Mouse (Mus musculus) B cell, adult 2 months (primary cell): ENCODE measurements at regions not wholly inside any gene's neighbourhood (a gene's known extent, or its start where the extent isn't known, plus 50 kb on each side); places are given as distances from the start of the nearest gene placed in this dataset.
"Not testable (repeated sequence)": the region's sequence is repeated elsewhere in the genome, so short reads cannot be mapped to it uniquely, and the experiment has no call there.

ENCODE experiments used
- DNase-seq, 2 experiments: peaks; one replicate each; pipeline ENCODE4 v3.0.0; 2022

DNA sequence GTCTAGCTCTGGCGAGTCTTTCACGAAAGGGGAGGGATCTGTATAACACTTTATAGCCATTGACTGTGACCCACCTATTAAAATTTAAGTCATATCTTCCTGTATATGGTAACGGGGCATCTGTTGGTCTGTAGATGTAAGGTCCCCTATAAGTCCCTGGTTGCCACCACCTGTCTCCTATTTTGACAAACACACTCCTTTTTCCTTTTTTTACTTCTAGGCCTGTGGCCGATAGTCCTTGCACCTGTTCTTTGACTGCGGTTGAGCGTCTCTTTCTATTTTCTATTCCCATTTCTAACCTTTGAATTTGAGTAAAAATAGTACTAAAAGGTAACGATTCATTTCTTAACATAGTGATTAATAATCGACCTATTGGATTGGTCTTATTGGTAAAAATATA is 1034.1 kb upstream of the Sel1l start:
- not testable (repeated sequence) for DNase-seq

DNA sequence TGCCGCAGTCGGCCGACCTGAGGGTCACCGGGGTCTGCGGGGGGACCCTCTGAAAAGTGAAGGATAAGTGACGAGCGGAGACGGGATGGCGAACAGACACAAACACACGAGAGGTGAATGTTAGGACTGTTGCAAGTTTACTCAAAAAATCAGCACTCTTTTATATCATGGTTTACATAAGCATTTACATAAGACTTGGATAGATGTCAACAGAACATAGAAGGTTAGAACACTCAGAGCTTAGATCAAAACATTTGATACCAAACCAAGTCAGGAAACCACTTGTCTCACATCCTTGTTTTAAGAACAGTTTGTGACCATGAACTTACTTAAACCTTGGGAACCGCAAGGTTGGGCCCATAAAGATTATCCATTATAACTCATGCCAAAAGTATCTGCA is 1033.6 kb upstream of the Sel1l start:
- DNase-seq, result not testable (repeated sequence)

DNA sequence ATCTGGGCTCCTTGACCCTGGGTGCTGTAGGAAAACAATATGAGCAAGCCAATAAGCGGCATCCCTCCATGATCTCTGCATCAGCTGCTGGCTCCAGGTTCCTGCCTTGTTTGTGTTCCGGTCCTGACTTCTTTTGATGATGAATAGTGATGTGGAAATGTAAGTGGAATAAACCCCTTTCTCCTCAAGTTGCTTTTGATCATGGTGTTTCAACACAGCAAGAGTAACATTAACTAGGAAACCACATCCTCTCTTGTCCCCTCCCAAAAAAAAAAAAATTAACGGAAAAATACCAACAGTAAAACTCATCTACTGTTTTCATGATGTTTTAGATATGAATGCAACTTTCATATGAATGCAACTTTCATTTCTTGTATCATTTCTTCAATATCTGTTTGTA is 1024.6 kb upstream of the Sel1l start:
- DNase-seq, result no peak

DNA sequence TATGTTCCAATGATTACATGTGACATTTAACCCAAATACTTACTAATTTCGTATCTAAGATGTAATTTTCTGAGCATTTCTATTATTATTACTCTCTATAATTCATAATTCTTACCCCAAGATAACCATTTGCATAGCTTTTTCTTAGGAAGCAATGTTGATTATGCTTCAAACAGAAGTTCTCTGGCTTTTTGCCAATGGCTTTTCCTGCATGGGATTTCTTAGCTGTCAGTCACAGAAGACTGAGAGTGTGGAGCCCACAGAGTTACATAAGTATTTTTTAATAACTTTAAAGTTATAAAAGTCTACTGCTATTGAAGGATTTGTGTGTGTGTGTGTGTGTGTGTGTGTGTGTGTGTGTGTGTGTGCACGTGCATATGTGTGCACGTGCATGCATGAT is 1020.4 kb upstream of the Sel1l start:
- no peak for DNase-seq

DNA sequence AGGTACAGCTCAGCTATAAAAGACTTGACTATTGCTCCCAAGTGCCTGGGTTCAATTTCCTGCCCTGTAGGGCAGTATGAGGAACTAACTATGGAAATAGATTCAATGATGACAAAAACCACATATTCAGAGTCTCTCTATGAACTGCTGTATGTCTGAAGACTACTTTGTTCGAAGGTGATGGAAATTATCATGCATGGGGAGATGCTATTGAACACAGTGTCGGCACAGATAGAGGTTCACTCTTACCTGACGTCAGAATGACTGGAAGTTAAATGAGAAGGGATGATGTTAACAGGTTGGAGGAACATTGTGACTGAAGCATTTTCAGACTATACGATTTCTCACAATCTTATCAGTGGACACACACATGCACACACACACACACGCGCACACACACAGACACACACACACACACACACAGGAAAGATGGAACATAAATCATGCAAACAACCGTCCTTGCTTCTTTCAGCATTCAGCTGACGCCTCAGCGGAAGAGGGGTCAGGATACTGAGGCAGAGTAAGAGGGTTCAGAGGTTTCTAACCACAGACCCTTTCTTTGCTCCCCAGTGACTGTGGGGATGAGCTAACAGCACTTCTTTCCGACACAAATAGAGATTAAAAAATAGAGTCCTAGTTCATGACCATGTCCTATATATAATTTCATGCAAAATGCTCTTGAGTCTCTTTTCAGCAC is 974.3 kb upstream of the Sel1l start:
- DNase-seq, result peak in 1 of 2 experiments; percentile 1

DNA sequence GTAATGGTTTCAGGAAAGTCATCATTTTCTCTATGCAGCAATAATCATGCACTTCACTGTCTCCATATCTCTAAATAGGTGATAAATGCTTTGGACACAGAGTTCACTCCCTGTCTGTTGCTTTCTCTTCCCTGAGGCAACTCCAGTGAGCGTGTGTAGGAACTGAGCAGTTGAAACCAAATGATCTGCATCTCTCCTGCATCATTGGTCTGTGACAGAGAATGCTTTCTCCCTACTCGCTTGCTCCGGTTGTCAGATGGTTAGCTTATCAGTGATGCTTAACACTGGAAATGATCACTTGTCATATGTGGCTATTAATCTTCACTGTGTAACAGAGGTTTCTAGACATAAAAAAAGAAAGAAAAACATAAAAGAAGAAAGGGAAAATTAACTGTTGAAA is 969.7 kb upstream of the Sel1l start:
- DNase-seq, result no peak

DNA sequence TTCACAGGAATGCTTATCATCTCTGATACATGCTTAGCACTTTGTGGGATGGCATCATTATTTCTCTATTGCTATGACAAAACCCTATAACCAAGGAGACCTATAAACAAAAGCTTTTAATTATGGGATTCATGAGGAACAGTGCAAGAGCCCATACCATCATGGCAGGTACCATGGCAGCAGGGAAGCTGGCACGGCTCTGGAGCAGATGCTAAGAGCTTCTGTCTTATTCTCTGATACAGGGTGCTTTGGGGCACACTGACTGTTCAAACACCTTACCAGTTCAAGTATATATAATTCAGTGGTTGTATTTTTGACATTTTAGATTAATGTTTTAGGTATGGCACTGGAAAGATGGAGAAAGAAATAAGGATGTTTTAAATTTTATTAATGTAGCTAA is 952.2 kb upstream of the Sel1l start:
- DNase-seq, result no peak

DNA sequence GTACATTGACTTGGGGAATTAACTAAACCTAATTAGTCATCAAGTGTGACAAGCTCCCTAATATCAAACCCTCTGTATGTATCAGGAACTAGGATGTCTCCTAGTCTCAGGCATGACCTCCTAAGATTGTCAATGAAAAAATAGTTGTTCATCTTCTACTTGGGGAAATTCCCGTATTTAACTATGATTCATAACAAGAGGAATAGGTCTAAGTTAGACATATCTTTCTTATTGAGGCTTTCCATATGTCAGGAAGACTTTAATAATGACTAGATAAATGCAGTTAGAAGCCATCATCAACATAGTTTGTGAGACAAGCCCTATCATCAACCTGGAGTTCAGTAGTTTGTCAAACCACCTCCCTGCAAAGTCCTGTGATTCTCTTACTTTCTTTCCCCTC is 934.4 kb upstream of the Sel1l start:
- no peak for DNase-seq

DNA sequence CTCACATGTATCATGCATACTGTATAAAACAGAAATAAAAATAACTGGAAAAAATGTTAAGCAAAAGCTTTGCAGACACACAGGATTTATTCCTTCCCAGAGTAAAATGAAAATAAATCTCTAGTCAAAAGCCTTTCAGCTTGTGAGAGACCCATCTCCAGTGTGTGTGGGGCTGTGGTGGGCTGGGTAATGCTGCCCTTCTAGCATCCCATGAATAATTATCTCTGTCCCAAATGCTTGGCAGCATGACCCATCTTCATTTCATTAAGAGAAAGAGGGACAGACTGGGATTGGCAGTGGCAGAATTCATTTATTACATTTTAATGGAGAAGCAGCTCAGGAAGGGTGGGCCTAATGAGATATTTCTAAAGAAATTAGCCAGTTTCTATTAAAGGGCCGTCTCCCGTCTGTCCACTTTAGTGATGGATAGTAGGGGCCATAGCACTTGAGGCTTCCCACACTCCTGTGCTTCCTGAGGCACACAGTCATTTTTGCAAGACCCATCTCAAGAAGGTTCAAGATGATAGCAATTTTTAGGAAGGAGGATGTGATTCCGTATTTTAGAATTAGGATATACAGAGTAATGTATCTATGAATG is 930.8 kb upstream of the Sel1l start:
- no peak for DNase-seq

DNA sequence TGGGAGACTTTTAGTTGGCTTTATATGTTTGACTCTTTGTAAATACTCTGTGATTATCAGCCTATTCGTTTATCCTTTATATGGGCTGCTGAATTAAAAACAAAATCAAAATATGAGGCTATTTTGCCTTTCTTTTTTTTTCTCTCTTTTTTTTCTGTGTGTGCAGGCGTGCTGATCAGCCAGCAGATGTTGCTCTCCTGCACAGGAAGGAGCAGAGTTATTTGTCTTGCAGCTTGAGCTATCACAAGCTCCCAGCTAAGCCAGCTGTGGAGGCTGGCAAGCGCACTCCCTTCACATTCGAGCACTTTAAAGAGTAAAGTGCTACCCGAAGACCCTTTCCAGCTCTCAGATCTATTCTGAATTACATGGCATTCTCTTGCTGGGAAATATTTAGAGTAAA is 926.7 kb upstream of the Sel1l start:
- DNase-seq, result no peak

DNA sequence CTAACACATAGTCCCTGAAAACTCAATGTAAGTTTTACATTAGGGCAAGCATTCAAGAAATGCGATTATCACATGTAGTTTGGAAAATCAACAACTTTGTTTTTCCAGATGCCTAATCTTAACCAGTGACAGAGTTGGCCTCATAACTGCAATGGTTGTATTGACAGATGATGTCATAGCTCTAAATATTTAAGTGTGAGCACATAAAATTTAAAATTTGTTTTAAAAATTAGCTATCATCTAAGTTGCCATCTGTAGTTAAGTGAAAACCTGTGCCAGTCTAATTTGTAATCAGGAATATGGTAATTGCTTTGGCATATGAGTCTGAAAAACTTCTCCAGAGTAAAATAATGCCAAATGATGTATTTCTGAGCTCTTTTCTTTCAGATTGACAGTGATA is 899.6 kb upstream of the Sel1l start:
- DNase-seq, result no peak

DNA sequence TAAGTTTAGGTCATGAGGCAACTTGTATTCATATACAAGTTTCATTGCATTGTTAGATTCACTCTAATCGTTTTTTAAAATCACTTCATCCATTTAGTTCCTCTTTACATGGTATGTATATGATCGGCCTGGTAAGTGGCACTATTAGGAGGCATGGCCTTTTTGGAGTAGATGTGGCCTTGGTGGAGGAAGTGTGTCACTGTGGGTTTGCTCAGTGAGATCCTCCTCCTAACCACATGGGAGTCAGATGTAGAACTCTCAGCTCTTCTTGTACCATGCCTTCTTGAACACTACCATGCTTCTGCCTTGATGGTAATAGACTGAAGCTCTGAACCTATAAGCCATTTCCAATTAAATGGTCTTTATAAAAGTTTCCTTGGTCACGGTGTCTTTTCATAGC is 891.9 kb upstream of the Sel1l start:
- peak; percentile 2 to 4 for DNase-seq

DNA sequence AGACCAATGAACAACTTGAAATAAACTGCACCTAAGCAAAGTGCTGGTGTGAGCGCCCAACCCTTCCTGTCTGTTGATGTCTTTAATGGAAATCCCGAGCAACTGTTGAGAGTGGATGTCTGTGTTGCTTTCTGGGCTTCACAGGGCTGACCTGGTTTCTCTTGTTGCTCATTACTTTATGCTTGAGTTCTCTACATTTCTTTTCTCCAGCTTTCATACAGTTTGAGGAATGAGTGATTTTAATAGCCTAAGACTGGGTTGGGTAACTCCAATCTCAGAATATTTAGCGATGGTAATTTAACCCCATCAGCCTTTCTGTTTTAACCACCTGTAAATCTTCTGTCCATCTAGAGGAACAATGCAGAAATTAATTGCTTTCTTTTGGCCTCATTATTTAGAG is 890.2 kb upstream of the Sel1l start:
- DNase-seq, result no peak

DNA sequence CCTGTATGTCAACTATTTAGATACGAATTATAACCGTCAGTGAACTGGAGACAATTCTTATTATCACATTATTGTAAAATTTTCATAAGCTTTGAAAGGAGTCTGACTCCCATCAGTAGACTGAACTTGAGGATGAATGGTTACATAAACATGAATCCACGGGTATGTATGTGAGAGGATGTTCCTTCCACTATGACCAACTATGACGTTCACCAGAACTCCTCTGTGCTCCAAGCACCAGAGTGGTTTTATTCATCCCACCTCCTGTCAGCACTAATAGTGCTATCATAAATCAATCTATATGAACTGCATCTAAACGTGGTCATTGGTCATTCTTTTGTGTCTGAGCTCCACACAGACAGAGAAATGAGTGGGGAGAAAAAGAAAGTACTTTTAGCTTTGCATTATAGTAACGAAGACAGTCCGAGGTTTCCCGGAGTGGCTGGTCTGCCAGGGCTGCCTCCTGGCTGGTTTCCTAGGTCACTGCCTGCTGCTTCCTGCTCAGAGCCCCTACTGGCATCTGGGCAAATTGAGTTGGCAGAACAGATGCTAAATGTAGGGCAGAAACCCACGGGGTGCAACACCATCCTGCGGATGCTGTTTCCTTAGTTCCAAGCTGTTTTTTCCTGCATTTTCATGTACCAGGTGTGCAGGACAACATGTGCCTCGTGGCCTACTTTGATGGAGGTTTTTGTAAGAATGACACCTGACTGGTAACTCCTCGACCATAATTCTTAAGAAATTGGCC is 888.8 kb upstream of the Sel1l start:
- no peak for DNase-seq

DNA sequence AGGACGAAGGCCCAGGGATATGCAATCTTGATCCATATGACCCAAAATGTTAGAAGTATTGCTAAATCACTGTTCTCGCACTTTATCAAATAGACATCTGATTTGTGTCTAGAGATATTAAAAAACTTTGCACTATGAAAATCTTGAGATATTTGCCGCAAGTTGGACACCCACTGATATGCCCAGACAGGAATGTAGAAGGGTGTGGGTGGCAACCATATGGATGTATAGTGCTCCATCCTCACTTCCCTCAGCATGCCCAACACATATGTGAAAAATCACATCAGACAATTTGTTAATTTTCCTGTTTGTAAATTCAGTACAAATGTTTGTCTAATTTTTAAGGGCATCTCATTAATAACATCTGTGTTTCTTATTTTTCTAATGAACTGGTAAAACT is 874.1 kb upstream of the Sel1l start:
- DNase-seq, result no peak

DNA sequence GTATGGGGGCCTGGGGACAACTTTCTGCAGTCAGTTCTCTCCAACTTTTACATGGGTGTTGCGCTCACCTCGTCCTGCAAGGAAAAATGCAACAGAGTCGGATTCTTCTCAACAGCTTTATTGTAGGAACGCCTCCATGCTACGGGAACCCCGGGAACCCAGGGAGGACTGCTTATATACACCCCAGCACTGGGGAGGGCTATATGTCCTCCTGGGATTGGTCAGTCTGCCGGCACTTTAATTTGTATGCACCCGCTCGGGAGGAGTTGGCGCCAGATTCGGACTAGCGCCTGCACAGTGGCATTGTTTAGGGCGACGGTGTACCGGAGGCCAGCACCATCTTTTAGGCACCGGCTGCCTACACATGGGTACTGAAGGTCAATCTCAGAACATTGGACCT is 864.5 kb upstream of the Sel1l start:
- DNase-seq, result no peak

DNA sequence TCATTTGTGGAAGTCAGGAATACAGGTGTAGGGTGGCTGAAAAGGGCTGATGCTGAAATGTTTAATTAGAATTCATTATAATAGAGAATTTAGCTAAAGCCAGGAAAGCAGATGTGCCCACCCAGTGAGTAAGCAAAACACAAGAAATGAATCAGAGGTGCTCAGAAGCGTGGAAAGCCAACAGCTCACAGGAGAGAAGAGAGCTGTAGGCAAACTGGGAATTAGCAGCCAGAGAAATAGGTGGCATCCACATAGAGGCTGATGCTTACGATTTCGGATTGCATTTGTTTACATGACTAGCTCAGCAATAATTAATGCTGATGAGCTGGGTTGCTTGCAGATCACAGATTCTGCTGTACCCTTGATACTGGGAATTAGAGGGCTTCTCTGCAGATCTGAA is 859.5 kb upstream of the Sel1l start:
- DNase-seq, result no peak

DNA sequence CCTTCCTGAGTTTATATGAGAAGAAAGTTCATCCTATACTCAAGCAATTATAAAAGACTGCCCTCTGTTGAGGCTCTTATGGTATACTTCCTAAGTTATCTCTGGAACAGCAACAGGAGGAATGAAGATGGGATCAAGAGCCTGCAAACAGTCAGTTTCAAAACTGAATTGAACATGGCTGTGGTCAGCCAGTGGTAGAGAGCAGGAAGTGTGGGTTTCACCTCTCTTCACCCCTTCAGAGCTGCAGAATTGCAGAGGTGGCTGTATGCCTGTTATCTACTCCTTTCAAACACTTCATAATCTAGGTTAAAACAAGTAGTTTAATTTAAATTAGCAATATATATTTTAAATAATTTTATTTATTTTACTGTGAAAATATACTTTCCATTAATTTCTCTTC is 854.8 kb upstream of the Sel1l start:
- no peak for DNase-seq

DNA sequence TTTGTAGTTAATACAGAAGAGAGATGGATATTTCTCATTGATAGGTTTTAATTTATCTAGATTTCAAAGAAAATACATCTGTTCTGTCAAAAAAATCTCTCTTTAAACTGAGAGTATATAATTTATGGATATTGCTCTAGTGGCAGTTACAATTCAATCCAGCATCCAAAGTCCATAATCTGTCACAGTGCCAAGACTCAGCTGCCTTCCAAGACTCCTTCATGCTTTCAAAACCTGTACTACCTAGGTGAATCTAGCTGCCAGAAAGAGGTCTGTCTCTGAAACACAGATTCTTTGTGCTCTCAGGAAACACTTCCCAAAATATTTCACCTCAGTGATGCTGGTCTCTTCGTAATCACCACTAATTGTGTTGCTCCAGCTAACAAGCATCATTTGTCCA is 844.0 kb upstream of the Sel1l start:
- no peak for DNase-seq

DNA sequence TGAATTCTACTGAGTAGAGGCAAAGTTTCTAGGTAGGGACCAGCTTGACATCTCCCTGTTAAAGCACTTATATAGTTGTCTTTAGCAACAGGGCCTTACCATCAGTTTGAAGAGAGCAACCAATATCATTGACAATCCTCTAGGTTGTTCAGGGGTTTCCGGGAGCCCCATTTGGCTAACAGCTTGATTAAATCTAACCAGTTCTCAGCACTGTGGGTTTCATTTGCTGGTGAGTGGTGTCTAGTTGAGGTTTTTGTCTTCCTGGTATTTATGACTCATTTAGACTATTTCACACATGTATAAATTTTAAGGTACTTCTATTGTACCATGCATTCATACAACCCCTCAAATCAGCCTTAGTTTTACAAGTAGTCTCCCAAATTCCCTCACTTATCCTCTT is 823.4 kb upstream of the Sel1l start:
- DNase-seq, result no peak

DNA sequence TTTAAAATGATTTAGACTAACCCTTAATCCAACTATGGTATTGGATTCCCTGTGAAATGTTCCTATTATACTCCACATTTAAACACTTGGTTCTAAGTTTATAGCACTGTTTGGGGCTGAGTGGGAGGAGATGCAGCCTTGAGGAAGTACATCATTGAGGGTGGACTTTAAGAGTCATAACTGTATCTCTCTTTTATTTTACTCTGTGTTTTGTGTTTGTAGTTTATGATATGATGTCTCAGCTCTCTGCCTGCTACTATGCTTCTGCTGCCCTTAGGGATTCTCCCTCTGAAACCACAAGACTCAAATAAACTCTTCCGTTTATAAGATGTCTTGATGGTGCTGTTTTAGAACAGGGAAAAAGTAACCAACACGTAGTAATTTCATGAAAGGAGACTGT is 797.7 kb upstream of the Sel1l start:
- no peak for DNase-seq

DNA sequence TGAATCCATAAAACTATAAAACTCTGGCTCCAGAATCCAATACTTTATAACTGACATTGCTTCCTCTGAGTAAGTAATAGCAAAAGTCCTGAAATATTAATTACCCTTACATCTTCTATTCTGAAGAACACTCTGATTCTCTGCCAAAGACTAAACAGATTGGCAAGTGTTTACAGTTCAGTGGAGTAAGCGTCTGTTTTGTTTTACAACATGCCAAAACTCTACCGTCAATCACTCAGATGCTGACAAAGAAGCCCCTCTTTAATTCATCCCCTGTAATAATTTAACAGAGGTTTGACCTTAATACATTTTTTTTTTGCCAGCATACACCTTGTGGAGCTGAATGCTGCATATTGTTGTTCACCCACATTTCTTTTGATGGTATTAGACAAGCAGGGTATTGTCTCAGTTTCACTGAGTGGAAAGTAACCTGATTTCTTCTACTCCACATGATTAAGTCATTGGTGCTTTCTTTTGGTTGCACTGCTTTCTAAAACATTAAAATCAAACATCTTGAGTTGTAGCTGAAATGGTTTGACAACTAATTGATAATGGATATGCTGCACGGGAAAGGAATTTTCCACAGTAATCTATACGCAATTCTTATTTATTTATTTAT is 796.2 kb upstream of the Sel1l start:
- DNase-seq, result no peak

DNA sequence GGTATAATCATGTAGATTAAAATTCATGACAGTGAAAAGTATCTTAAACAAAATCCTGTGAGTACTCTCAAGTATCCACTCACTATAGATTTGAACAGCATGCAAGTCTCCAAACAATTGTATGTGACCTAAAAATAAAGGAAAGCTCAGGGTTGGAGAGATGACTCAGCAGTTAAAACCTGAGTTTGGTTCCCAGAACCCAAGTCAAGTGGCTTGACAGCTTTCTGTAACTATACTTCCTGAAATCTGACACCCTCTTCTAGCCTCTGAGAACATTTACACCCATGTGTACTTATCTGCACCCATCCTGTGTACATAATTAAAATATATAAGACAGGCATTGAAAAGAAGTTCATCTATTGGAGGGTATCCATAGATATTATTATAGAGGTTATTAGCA is 770.2 kb upstream of the Sel1l start:
- no peak for DNase-seq

DNA sequence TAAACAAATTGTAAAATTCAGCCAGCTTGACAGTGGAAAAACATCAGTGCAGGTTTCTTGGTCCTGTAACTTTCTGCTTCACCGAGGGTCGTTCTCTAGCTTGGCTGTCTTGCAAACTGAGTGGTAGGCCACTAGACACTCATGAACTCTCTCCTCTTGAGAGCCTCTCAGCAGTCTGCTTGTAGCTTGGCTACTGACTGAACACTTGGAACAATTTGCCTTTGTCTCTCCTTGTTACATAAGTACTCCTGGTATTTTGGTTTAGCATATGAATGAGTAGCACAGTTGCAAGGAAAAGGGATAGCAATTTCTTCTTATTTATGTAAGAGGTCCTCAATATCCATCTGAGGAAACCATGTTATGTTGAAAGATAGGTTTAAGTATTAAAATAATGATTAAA is 769.6 kb upstream of the Sel1l start:
- DNase-seq, result no peak
